Mouse (Mus musculus) effector memory CD4-positive, alpha-beta T cell, adult 5 months (primary cell): ENCODE results near the gene Iqck. TPM values are rescaled to one million over a fixed set of nuclear protein-coding genes. Genes with fewer than 3 reads are reported as not detected.

Source experiments
- polyA plus RNA-seq: library from polyadenylated mRNA; unstranded; fragments of 100-300 nt; shearing (Covaris generic); gene quantifications from one replicate; pipeline ENCODE4 v1.2.1, GENCODE M21; 2017

Gene Iqck
- polyA plus RNA-seq, result 0.51 TPM

DNA sequence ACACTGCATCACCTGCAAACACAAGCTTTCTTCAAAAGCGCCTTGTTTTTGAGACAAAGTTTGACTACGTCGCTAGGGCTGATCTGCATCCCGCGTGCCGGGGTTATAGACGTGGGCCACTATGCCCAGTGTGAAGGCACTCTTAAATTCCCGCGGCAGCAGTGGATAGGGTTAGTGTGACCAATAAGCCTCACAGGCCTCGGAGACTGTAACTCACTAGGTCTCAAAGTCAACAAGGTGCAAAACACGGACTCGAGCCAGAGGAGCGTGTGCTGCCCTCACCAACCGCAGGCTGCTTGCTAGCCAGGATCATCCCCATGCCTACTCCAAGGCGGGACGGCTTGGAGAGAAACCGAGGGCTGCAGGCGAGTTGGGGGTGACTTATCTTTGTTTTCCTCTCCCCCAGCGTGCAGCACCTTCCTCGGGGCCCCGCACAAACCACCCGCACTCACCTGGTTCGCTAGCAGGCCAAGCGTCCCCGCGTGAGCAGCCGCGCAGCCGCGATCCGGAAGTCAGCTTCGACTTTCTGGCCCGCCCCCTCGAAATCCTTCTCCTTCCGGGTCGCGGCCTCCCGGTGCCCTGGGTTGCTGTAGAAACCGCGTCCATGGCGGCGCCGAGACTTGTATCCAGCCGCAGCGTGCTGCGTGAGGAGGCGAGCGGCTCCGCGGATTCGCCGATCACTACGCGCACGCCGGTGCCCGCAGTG, at the start of gene Iqck:
Iqck (plus strand) TSS at position 582 of the 706 bp plus-strand sequence.

DNA sequence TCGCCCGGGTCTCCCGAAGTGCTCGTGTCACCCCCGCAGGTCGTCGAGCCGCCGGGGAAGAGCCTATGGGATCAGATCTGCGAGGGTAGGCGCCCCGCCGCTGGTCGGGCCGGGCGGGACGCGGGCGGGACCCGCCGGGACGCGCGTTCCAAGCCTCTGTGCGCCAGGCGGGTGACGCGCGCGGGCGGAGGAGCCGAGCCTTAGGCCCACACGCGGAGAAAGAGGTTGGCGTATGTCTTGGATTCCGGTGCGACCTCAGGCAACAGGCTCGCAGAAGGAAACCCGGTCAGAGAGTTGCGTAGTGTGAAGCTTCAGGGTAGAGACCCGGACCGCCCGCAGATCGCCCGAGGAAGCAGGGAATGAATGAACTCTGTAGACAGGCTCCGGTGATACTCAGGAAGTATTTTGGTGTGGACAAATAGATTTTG, 339 bp downstream of the Iqck start, which contains the start of gene Knop1:
Knop1 (minus strand) TSS at position 378 of the 428 bp plus-strand sequence.

DNA sequence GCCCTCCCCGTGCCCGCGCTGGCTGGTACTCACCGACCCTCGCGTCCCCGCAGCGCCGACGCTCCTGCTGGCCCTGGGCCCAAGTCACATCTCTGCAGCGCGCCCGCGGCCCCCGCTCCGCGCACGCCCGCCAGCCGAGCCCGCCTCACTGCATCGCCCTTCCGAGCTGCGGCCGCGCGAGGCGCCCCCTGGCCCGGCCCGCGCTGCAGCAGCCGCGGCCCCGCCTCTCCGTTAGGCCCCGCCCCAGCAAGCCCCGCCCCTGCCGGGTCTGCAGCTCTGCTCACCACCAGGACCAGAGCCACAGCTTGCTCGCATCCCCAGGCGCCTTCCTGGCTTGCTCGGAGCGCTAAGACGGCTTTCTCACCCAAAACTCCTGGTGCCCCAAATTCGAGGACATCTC, 139.5 kb downstream of the Iqck start, which contains the start of gene Gprc5b:
Gprc5b (minus strand) TSS at position 205 of the 400 bp plus-strand sequence.

Other genes with a start within 250 kb of the Iqck start
- 50.4 TPM for gene Gde1, start 150.0 kb upstream of the Iqck start, polyA plus RNA-seq
- 4.2 TPM for gene Ccp110, start 143.2 kb upstream of the Iqck start, polyA plus RNA-seq
- gene Vps35l, start 115.5 kb upstream of the Iqck start, polyA plus RNA-seq, result 65.0 TPM
- gene Knop1, start 502 bp downstream of the Iqck start, polyA plus RNA-seq, result 16.1 TPM
- gene Gprc5b, start 139.5 kb downstream of the Iqck start, polyA plus RNA-seq, result not detected